Mouse (Mus musculus) 416B (cell line): ENCODE data around the gene Sorcs2.
A peak's percentile ranks its signal among the peaks of the same experiment; 100 is the strongest.

ENCODE experiments used
- DNase-seq: peaks from one replicate; pipeline ENCODE4 v3.0.0; 2011; ENCODE audit warnings: low read depth

Gene Sorcs2

GRCm38 (mm10) chr5:36228405-36229370 is 169.3 kb downstream of the Sorcs2 start:
- no peak for DNase-seq

- peak; percentile 9 for DNase-seq
Observed at GRCm38 (mm10) chr5:36226296-36226695, 171.6 kb downstream of the Sorcs2 start.

GRCm38 (mm10) chr5:36225855-36226254 is 172.1 kb downstream of the Sorcs2 start:
- DNase-seq: no peak

GRCm38 (mm10) chr5:36223787-36224186 is 174.2 kb downstream of the Sorcs2 start:
- peak; percentile 6 for DNase-seq

GRCm38 (mm10) chr5:36220626-36221025 is 177.3 kb downstream of the Sorcs2 start:
- no peak for DNase-seq

GRCm38 (mm10) chr5:36220105-36220504 is 177.8 kb downstream of the Sorcs2 start:
- no peak for DNase-seq

GRCm38 (mm10) chr5:36213310-36213709 is 184.6 kb downstream of the Sorcs2 start:
- DNase-seq: no peak

GRCm38 (mm10) chr5:36208803-36209202 is 189.1 kb downstream of the Sorcs2 start:
- no peak for DNase-seq

GRCm38 (mm10) chr5:36205397-36205796 is 192.5 kb downstream of the Sorcs2 start:
- DNase-seq: no peak

- no peak for DNase-seq
Observed at GRCm38 (mm10) chr5:36203916-36204315, 194.0 kb downstream of the Sorcs2 start, which contains the start of gene Psapl1. Gene Psapl1 (plus strand): TSS chr5:36204021.

- DNase-seq: no peak
Observed at GRCm38 (mm10) chr5:36203421-36203820, 194.5 kb downstream of the Sorcs2 start.

GRCm38 (mm10) chr5:36202781-36203180 is 195.2 kb downstream of the Sorcs2 start:
- no peak for DNase-seq

- DNase-seq: no peak
Observed at GRCm38 (mm10) chr5:36199519-36199918, 198.4 kb downstream of the Sorcs2 start.

GRCm38 (mm10) chr5:36195436-36195835 is 202.5 kb downstream of the Sorcs2 start:
- DNase-seq: no peak

- DNase-seq: no peak
Observed at GRCm38 (mm10) chr5:36194631-36195030, 203.3 kb downstream of the Sorcs2 start.

- DNase-seq: no peak
Observed at GRCm38 (mm10) chr5:36192677-36193076, 205.3 kb downstream of the Sorcs2 start.

- DNase-seq: no peak
Observed at GRCm38 (mm10) chr5:36191876-36192275, 206.1 kb downstream of the Sorcs2 start.

- DNase-seq: no peak
Observed at GRCm38 (mm10) chr5:36191285-36191684, 206.7 kb downstream of the Sorcs2 start.

- no peak for DNase-seq
Observed at GRCm38 (mm10) chr5:36188310-36188709, 209.6 kb downstream of the Sorcs2 start.

GRCm38 (mm10) chr5:36186294-36187053 is 211.5 kb downstream of the Sorcs2 start:
- DNase-seq: no peak

- DNase-seq: no peak
Observed at GRCm38 (mm10) chr5:36182326-36182725, 215.6 kb downstream of the Sorcs2 start.

GRCm38 (mm10) chr5:36179708-36180107 is 218.2 kb downstream of the Sorcs2 start:
- DNase-seq: no peak

GRCm38 (mm10) chr5:36178785-36179184 is 219.2 kb downstream of the Sorcs2 start:
- no peak for DNase-seq
